Mouse (Mus musculus) cerebellum, adult 2 months (tissue): ENCODE results near the gene Atg4b. TPM values are rescaled to one million over a fixed set of nuclear protein-coding genes. Genes with fewer than 3 reads are reported as not detected.
A peak's percentile ranks its signal among the peaks of the same experiment; 100 is the strongest.

ENCODE experiments used
- DNase-seq, 2 experiments: peaks; one replicate each; pipeline ENCODE4 v3.0.0; 2021
- H3K27ac ChIP-seq: fragments of 200-500 bp; 2 replicates; pipeline ENCODE4 v1.5.1; 2012; ENCODE audit warnings: low read length, control low read depth, inconsistent platforms; ENCODE audit not compliant: insufficient read depth
- H3K27me3 ChIP-seq: fragments of 200-500 bp; 2 replicates; pipeline ENCODE4 v1.6.1; 2012; ENCODE audit warnings: inconsistent platforms, mild to moderate bottlenecking, low read length, moderate library complexity; ENCODE audit not compliant: control insufficient read depth, insufficient read depth
- H3K4me1 ChIP-seq: fragments of 200-500 bp; 2 replicates; pipeline ENCODE4 v1.6.1; 2011; ENCODE audit warnings: low read length; ENCODE audit not compliant: control insufficient read depth, insufficient read depth
- H3K4me3 ChIP-seq: fragments of 200-500 bp; replicated peaks from 2 replicates; pipeline ENCODE3; 2011; ENCODE audit warnings: mild to moderate bottlenecking, low read depth, low read length, control low read depth; ENCODE audit not compliant: insufficient read depth
- CTCF ChIP-seq: fragments of 200-500 bp; IDR thresholded peaks from 2 replicates; pipeline ENCODE4 v1.5.1; 2011; ENCODE audit warnings: low read depth, mild to moderate bottlenecking, control low read depth, low read length, moderate library complexity, borderline replicate concordance; ENCODE audit not compliant: insufficient read depth
- POLR2A ChIP-seq: fragments of 200-500 bp; IDR thresholded peaks from 2 replicates; pipeline ENCODE4 v1.6.1; 2011; ENCODE audit warnings: low read length, control low read depth, borderline replicate concordance; ENCODE audit not compliant: insufficient read depth
- WGBS: fragments of 180-500 bp; shearing (Covaris S2); methylation state at CpG from one replicate; pipeline ENCODE4 v1.1.7; 2018; 5-methylcytosine and 5-hydroxymethylcytosine counted together
- polyA plus RNA-seq: library from polyadenylated mRNA; depleted of rRNA; stranded (reverse); fragments of >200 nt; gene quantifications from 2 replicates; pipeline ENCODE4 v1.2.3, GENCODE M21; 2012

Gene Atg4b
- polyA plus RNA-seq, 1 experiment = 65.8 TPM

- WGBS = 98% methylated on average over 3 of the region's 3 CpGs
- no peak for DNase-seq
- TF ChIP-seq CTCF (no peak), POLR2A (no peak)
- H3K27ac ChIP-seq = no peak overlapping the region
- no peaks in the 10 kb centered on the region for H3K27me3 ChIP-seq
- H3K4me3 ChIP-seq = no peak overlapping the region
- no peaks in the 10 kb centered on the region for H3K4me1 ChIP-seq
Measured at GRCm38 (mm10) chr1:93810011-93810410, 58.7 kb downstream of the Atg4b start.

GRCm38 (mm10) chr1:93811495-93812039, 60.3 kb downstream of the Atg4b start:
- Histone ChIP-seq H3K4me3 (no peak overlapping the region), H3K4me1 (no peaks in the 10 kb centered on the region), H3K27ac (no peak overlapping the region), H3K27me3 (no peaks in the 10 kb centered on the region)
- 88% methylated on average over 8 of the region's 8 CpGs for WGBS
- TF ChIP-seq CTCF = no peak
- no peak for TF ChIP-seq POLR2A
- peak; percentile 53 to 73 for DNase-seq

- no peak for TF ChIP-seq CTCF
- TF ChIP-seq POLR2A = no peak
- Histone ChIP-seq H3K27me3 (no peaks in the 10 kb centered on the region), H3K4me3 (no peak overlapping the region), H3K27ac (no peak overlapping the region), H3K4me1 (no peaks in the 10 kb centered on the region)
- DNase-seq = no peak
- WGBS = 92% methylated on average over 8 of the region's 8 CpGs
Measured at GRCm38 (mm10) chr1:93817823-93818532, 66.7 kb downstream of the Atg4b start.

DNA sequence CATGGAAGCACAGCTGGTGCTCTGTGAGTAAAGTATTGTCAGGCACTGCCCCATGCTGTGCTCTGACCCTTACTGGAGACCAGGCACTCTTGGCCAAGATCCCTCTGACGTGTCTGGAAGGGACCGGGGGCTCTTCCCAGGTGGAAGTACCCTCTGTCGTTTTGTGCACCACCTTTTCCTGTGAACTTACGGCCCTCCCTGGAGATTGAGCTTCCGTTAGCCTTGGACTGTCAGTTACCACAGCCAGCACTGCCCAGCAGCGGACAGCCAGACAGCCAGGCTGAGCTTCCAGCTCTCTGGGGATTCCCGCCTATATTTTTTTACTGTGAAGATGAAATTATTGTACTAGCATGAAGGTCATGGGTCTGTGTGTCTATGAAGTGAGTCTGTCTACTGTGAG, 67.4 kb downstream of the Atg4b start:
- TF ChIP-seq POLR2A (no peak), CTCF (no peak)
- H3K27ac ChIP-seq = no peak overlapping the region
- 61% methylated on average over 7 of the region's 7 CpGs for WGBS
- DNase-seq = no peak
- no peaks in the 10 kb centered on the region for H3K4me1 ChIP-seq
- H3K27me3 ChIP-seq = no peaks in the 10 kb centered on the region
- no peak overlapping the region for H3K4me3 ChIP-seq

GRCm38 (mm10) chr1:93823796-93824495, 72.6 kb downstream of the Atg4b start:
- 65% methylated on average over 3 of the region's 3 CpGs for WGBS
- peaks cover 9% of the 10 kb centered on the region; the same call in 1 of the 2 replicates for H3K4me1 ChIP-seq
- no peak for DNase-seq
- peak overlapping the region; percentile 82 for H3K27ac ChIP-seq
- no peaks in the 10 kb centered on the region for H3K27me3 ChIP-seq
- no peak overlapping the region for H3K4me3 ChIP-seq
- no peak for TF ChIP-seq CTCF

DNA sequence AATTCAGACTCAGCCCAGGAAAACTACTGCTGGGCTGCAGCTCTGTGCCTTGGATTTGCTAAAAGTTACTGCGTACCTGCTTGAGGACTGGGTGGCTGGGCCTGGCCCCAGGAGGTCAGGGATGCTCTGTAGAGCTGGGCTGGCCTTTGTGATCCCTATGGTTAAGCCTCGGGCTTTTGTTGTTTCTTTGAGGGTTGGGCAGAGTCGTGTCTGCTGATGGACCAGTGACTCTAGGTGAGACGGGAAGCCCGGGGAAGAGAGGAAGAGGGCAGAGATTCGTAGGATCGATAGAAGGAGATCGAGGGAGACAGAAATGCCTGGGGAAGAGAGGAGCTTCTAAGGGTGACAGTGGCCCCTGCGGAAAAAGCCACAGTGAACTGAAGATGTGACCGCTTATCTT, 73.3 kb downstream of the Atg4b start, which contains the start of gene D2hgdh:
TSS of gene D2hgdh (plus strand) at position 301 of the 400 bp plus-strand sequence.
- no peak for DNase-seq
- H3K4me1 ChIP-seq = peaks cover 9% of the 10 kb centered on the region; the same call in 1 of the 2 replicates
- 9% methylated on average over 10 of the region's 10 CpGs for WGBS

DNA sequence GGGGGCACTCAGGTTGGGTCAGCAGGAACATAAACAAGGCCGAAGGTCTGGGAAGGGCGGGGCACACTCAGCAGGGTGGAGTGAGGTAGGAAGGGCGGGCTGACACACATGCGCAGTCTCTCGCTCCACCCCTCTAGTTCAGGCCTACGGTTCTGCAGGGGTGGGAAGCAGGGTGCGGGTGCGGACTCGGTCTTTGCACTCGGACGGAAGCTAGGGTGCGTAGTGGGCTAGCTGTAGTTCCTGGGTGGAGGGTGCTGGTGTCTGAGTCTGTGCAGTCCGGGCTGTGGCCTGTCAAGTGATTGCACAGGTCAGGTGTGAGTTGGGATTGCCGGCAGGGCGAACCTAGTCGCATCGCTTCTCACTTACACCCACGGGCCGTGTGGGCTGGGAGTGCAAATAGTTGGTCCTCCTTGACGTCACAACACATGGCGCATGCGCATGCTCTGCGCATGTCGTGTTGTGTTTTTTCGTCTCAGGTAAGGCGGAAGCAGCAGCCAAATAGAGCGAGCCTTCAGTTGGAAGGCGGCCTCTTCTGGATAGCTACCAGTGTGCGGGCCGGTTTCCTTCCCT, 73.9 kb downstream of the Atg4b start:
- WGBS = under 1% methylated on average over 30 of the region's 30 CpGs
- TF ChIP-seq POLR2A = peak; percentile 96
- peak; percentile 17; the same call in 1 of the 2 replicates for TF ChIP-seq CTCF
- Histone ChIP-seq H3K27ac (peak overlapping the region; percentile 89), H3K27me3 (no peaks in the 10 kb centered on the region), H3K4me3 (peak overlapping the region; percentile 65), H3K4me1 (peaks cover 9% of the 10 kb centered on the region; the same call in 1 of the 2 replicates)
- peak; percentile 98 for DNase-seq

More for the DNA sequence above, 73.3 kb downstream of the Atg4b start, which contains the start of gene D2hgdh:
- Histone ChIP-seq H3K27me3 (no peaks in the 10 kb centered on the region), H3K4me3 (peak within 1 kb of the TSS; percentile 65), H3K27ac (peak within 1 kb of the TSS; percentile 89)
- TF ChIP-seq CTCF (no peak), POLR2A (no peak)
